Mouse (Mus musculus) forebrain, postnatal 0 days (tissue): ENCODE results near the gene Tsnax. TPM values are rescaled to one million over a fixed set of nuclear protein-coding genes. Genes with fewer than 3 reads are reported as not detected.

Experiments used
- ATAC-seq: fragments of 200-750 bp; cut with Nextera tagmentation; 2 replicates; pipeline ENCODE4 v1.8.0; 2017; ENCODE audit warnings: mild to moderate bottlenecking, moderate library complexity
- DNase-seq: peaks from one replicate; pipeline ENCODE4 v3.0.0-alpha.2; 2015
- H3K27ac ChIP-seq: fragments of 300-500 bp; sonication (generic); 2 replicates; pipeline ENCODE4 v1.5.1; 2014; ENCODE audit warnings: low read depth, mild to moderate bottlenecking, antibody characterized with exemption, low read length, moderate library complexity, mixed read lengths
- H3K27me3 ChIP-seq: fragments of 300-500 bp; sonication (generic); 2 replicates; pipeline ENCODE4 v1.6.1; 2014; ENCODE audit warnings: mild to moderate bottlenecking, low read length, mixed read lengths; ENCODE audit not compliant: insufficient read depth
- H3K36me3 ChIP-seq: fragments of 300-500 bp; sonication (generic); 2 replicates; pipeline ENCODE4 v1.6.1; 2014; ENCODE audit warnings: mild to moderate bottlenecking, moderate library complexity; ENCODE audit not compliant: insufficient read depth
- H3K4me1 ChIP-seq: fragments of 300-500 bp; sonication (generic); 2 replicates; pipeline ENCODE4 v1.6.1; 2014; ENCODE audit warnings: antibody characterized with exemption; ENCODE audit not compliant: insufficient read depth
- H3K4me2 ChIP-seq: fragments of 300-500 bp; sonication (generic); 2 replicates; pipeline ENCODE4 v1.6.1; 2014; ENCODE audit warnings: low read depth, mild to moderate bottlenecking, moderate library complexity
- H3K4me3 ChIP-seq: fragments of 300-500 bp; sonication (generic); 2 replicates; pipeline ENCODE4 v1.5.1; 2014; ENCODE audit warnings: low read depth, low read length, mixed read lengths
- H3K9ac ChIP-seq: fragments of 300-500 bp; sonication (generic); 2 replicates; pipeline ENCODE4 v1.6.1; 2014; ENCODE audit warnings: mild to moderate bottlenecking
- H3K9me3 ChIP-seq: fragments of 300-500 bp; sonication (generic); 2 replicates; pipeline ENCODE4 v1.6.1; 2016; ENCODE audit warnings: low read length
- CTCF ChIP-seq: sonication (generic); IDR thresholded peaks from 2 replicates; pipeline ENCODE4 v1.5.1; 2016; ENCODE audit warnings: antibody characterized with exemption, control low read depth, low read depth
- WGBS: fragments of 180-500 bp; shearing (Covaris S2); extraction: QIAGEN DNeasy Blood & Tissue Kit; methylation state at CpG from one replicate; pipeline ENCODE4 v1.1.7; 2014; 5-methylcytosine and 5-hydroxymethylcytosine counted together
- polyA plus RNA-seq: library from polyadenylated mRNA; unstranded; fragments of >200 nt; fragmentation: Nextera tagmentation; extraction: Ambion mirVana; gene quantifications from 2 replicates; pipeline ENCODE4 v1.2.1, GENCODE M21; 2015
- total RNA-seq: library from RNA; depleted of rRNA; stranded (reverse); fragments of >200 nt; gene quantifications from 2 replicates; pipeline ENCODE4 v1.2.3, GENCODE M21; 2014

The Tsnax gene
- total and polyA plus RNA-seq, 2 experiments from 2014 or later = 111 to 146 TPM

DNA sequence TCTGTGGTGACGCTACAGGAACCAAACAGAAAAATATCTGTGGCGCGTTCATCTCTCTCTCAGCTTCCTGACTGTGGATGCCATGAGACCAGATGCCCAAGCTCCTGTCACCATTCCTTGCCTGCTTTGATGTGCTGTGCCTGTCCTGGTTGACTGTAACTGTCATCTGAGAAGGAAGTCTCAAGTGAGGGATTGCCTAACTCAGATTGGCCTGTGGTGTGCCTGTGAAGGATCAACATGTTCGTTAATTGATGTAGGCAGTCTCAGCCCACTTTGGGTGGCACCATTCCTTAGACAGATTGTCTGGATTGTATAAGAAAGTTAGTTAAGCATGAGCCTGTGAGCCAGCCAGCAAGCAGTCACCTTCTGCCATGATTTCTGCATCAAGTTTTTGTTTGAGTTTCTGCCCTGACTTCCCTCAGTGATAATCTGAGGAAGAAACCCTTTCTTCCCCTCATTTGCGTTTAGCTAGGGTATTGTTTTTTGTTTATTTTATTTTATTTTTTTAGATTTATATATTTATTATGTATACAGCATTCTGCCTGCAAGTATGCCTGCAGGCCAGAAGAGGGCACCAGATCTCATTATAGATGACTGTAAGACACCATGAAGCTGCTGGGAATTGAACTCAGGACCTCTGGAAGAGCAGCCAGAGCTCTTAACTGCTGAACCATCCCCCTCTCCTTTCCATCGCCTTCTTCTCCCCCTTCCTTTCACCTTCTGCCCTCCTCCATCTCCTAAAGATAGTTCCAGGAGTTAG lies 55.5 kb downstream of the Tsnax start:
- H3K4me3 ChIP-seq = no peak overlapping the region
- H3K9me3 ChIP-seq = no peaks in the 10 kb centered on the region
- H3K4me1 ChIP-seq = no peaks in the 10 kb centered on the region
- no peak; the same call in 1 of the 2 replicates for ATAC-seq
- no peaks in the 10 kb centered on the region for H3K27me3 ChIP-seq
- peak overlapping the region; percentile 70 for H3K27ac ChIP-seq
- no peaks in the 10 kb centered on the region for H3K36me3 ChIP-seq
- H3K4me2 ChIP-seq = no peak overlapping the region
- H3K9ac ChIP-seq = no peak overlapping the region
- 77% methylated on average over 6 of the region's 6 CpGs for WGBS
- TF ChIP-seq CTCF = no peak
- DNase-seq = peak; percentile 57

GRCm38 (mm10) chr8:125069304-125069703 lies 56.5 kb downstream of the Tsnax start:
- no peak for DNase-seq
- H3K9me3 ChIP-seq = no peaks in the 10 kb centered on the region
- no peak for ATAC-seq
- no peaks in the 10 kb centered on the region for H3K4me1 ChIP-seq
- WGBS = 82% methylated on average over 7 of the region's 7 CpGs
- H3K4me3 ChIP-seq = no peak overlapping the region
- H3K27ac ChIP-seq = no peak overlapping the region
- TF ChIP-seq CTCF = no peak
- H3K4me2 ChIP-seq = no peak overlapping the region
- H3K36me3 ChIP-seq = no peaks in the 10 kb centered on the region
- H3K27me3 ChIP-seq = no peaks in the 10 kb centered on the region
- H3K9ac ChIP-seq = no peak overlapping the region

DNA sequence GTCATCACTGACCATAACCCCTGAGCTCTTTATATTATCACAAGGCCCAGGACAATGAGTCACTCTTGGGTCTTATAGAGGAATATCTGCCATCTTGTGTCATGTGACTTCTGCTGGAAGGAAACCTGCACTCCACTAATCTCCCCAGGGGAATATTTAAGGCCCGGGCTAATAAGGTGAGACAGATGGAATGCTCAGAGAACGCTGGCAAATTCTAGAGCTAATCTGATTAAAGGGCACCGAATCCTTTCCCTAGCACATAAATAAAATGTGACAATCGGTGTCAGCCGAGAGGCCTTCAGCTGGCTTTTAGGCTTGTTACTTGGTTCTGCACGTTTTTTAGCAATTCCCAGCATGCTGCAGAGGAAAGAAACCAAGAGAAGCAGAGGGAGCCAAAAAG lies 56.9 kb downstream of the Tsnax start:
- Histone ChIP-seq H3K36me3 (no peaks in the 10 kb centered on the region), H3K27me3 (no peaks in the 10 kb centered on the region), H3K27ac (no peak overlapping the region), H3K9ac (no peak overlapping the region), H3K9me3 (no peaks in the 10 kb centered on the region), H3K4me1 (no peaks in the 10 kb centered on the region), H3K4me3 (no peak overlapping the region), H3K4me2 (no peak overlapping the region)
- TF ChIP-seq CTCF = no peak
- DNase-seq (no peak), ATAC-seq (no peak)
- 55% methylated on average over 6 of the region's 6 CpGs for WGBS

- Histone ChIP-seq H3K9ac (no peak overlapping the region), H3K27ac (no peak overlapping the region), H3K4me1 (no peaks in the 10 kb centered on the region), H3K4me3 (no peak overlapping the region), H3K4me2 (no peak overlapping the region), H3K36me3 (no peaks in the 10 kb centered on the region), H3K9me3 (no peaks in the 10 kb centered on the region), H3K27me3 (no peaks in the 10 kb centered on the region)
- TF ChIP-seq CTCF = no peak
- WGBS = 85% methylated on average over 10 of the region's 10 CpGs
- DNase-seq = no peak
- no peak for ATAC-seq
Observed at GRCm38 (mm10) chr8:125074141-125074540, 61.3 kb downstream of the Tsnax start.

DNA sequence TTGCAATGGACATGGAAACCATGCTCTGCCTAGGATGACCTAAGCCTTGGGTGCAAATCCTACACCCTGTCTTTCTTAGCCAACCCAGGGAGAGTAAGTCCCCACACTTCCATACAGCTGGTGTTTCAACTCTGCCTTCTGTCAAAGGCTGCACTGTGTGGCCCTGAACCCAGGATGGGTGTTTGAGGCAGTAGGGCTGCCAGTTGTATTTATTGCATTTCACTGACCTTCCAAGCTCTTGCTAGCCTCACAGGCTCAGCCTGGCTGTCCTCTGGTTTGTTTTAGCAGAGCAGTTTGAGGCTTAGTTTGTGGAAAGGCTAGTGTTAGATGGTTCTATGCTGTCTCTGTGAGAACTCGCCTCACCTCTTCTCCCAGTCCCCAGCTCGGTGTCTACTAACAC lies 61.8 kb downstream of the Tsnax start:
- H3K9ac ChIP-seq = no peak overlapping the region
- no peak overlapping the region for H3K4me3 ChIP-seq
- H3K4me2 ChIP-seq = no peak overlapping the region
- H3K36me3 ChIP-seq = no peaks in the 10 kb centered on the region
- 91% methylated on average over 2 of the region's 2 CpGs for WGBS
- no peaks in the 10 kb centered on the region for H3K4me1 ChIP-seq
- no peaks in the 10 kb centered on the region for H3K27me3 ChIP-seq
- no peak overlapping the region for H3K27ac ChIP-seq
- DNase-seq = no peak
- ATAC-seq = no peak
- TF ChIP-seq CTCF = no peak
- no peaks in the 10 kb centered on the region for H3K9me3 ChIP-seq

GRCm38 (mm10) chr8:125075389-125075788 lies 62.6 kb downstream of the Tsnax start:
- no peak for ATAC-seq
- 82% methylated on average over 4 of the region's 4 CpGs for WGBS
- Histone ChIP-seq H3K36me3 (no peaks in the 10 kb centered on the region), H3K4me1 (no peaks in the 10 kb centered on the region), H3K27me3 (no peaks in the 10 kb centered on the region), H3K27ac (no peak overlapping the region), H3K9ac (no peak overlapping the region), H3K4me3 (no peak overlapping the region), H3K9me3 (no peaks in the 10 kb centered on the region), H3K4me2 (no peak overlapping the region)
- no peak for DNase-seq
- TF ChIP-seq CTCF = no peak

- TF ChIP-seq CTCF = no peak
- Histone ChIP-seq H3K27me3 (no peaks in the 10 kb centered on the region), H3K27ac (no peak overlapping the region), H3K4me1 (0 out of 2 replicates have a peak, but pooled peaks cover 6% of the 10 kb centered on the region), H3K9me3 (no peaks in the 10 kb centered on the region), H3K9ac (no peak overlapping the region), H3K36me3 (no peaks in the 10 kb centered on the region), H3K4me3 (no peak overlapping the region), H3K4me2 (no peak overlapping the region)
- DNase-seq = no peak
- ATAC-seq = no peak
- 55% methylated on average over 8 of the region's 8 CpGs for WGBS
Observed at GRCm38 (mm10) chr8:125077326-125077725, 64.5 kb downstream of the Tsnax start.
